Mouse (Mus musculus) hindbrain, embryonic 10.5 days (tissue): ENCODE data around the gene Wiz. TPM values are rescaled to one million over a fixed set of nuclear protein-coding genes. Genes with fewer than 3 reads are reported as not detected.

Source experiments
- polyA plus RNA-seq: library from polyadenylated mRNA; unstranded; fragments of >200 nt; fragmentation: Nextera tagmentation; extraction: Ambion mirVana; gene quantifications from 2 replicates; pipeline ENCODE4 v1.2.1, GENCODE M21; 2016

Wiz gene
- polyA plus RNA-seq, 1 experiment from 2014 or later, result 34.7 TPM

Other genes with a start within 250 kb of the Wiz start
- gene Notch3, start 222.6 kb downstream of the Wiz start, polyA plus RNA-seq, result 22.9 and 26.0 TPM in 2 replicates
- 0.21 and 0.24 TPM in 2 replicates for gene Ephx3, start 199.9 kb downstream of the Wiz start, polyA plus RNA-seq
- gene Brd4, start 104.7 kb downstream of the Wiz start, polyA plus RNA-seq, result 113 and 134 TPM in 2 replicates
- 114 and 133 TPM in 2 replicates for gene Akap8, start 68.2 kb downstream of the Wiz start, polyA plus RNA-seq
- gene Akap8l, start 38.8 kb downstream of the Wiz start, polyA plus RNA-seq, result 101 and 112 TPM in 2 replicates
- gene Rasal3, start 14.1 kb upstream of the Wiz start, polyA plus RNA-seq, result 0.75 and 1.0 TPM in 2 replicates
- gene Pglyrp2, start 34.7 kb upstream of the Wiz start, polyA plus RNA-seq, result not detected in 2 replicates
- gene Cyp4f39, start 63.3 kb upstream of the Wiz start, polyA plus RNA-seq, result 0.52 and 0.54 TPM in 2 replicates
- gene Cyp4f17, start 116.6 kb upstream of the Wiz start, polyA plus RNA-seq, result 8.0 and 8.9 TPM in 2 replicates
- 12.9 and 14.4 TPM in 2 replicates for gene Cyp4f16, start 147.1 kb upstream of the Wiz start, polyA plus RNA-seq
- not detected in 2 replicates for gene Cyp4f37, start 231.9 kb upstream of the Wiz start, polyA plus RNA-seq